Mouse (Mus musculus): ENCODE data around the gene Slc15a2. TPM values are rescaled to one million over a fixed set of nuclear protein-coding genes. Genes with fewer than 3 reads are reported as not detected.

Slc15a2 gene
- polyA plus RNA-seq, 1 experiment from 2014 or later: 1.3 TPM

Other genes with a start within 250 kb of the Slc15a2 start
- not detected in 3 replicates for gene Casr, start 222.8 kb downstream of the Slc15a2 start, polyA plus RNA-seq (2018)
- 12.8 to 75.9 TPM (median 43.6 TPM) in 3 replicates for gene Cd86, start 118.9 kb downstream of the Slc15a2 start, polyA plus RNA-seq (2018)
- not detected in 3 replicates for gene Ildr1, start 91.0 kb downstream of the Slc15a2 start, polyA plus RNA-seq (2018)
- 2.2 to 7.1 TPM (median 3.3 TPM) in 3 replicates for gene Iqcb1, start 43.4 kb upstream of the Slc15a2 start, polyA plus RNA-seq (2018)
- gene Eaf2, start 90.0 kb upstream of the Slc15a2 start, polyA plus RNA-seq (2018): not detected in 3 replicates
- 18.2 to 49.2 TPM (median 25.8 TPM) in 3 replicates for gene Golgb1, start 90.2 kb upstream of the Slc15a2 start, polyA plus RNA-seq (2018)
- 214 to 424 TPM (median 292 TPM) in 3 replicates for gene Hcls1, start 150.0 kb upstream of the Slc15a2 start, polyA plus RNA-seq (2018)
- 0.03 TPM in 1 of 3 replicates, not detected in the others for gene Fbxo40, start 205.5 kb upstream of the Slc15a2 start, polyA plus RNA-seq (2018)
- 0.22 to 2.5 TPM (median 1.8 TPM) in 3 replicates for gene Polq, start 226.8 kb upstream of the Slc15a2 start, polyA plus RNA-seq (2018)